Mouse (Mus musculus) fat pad, adult 2 months (tissue): Measurements from ENCODE around the gene Tuba3b.

Experiments used
- DNase-seq: peaks from one replicate; pipeline ENCODE4 v3.0.0-alpha.2; 2011; ENCODE audit warnings: low read depth, low spot score; ENCODE audit errors: extremely low read depth

Tuba3b gene

GRCm38 (mm10) chr6:145615666-145616210, at the start of gene Tuba3b:
Tuba3b (plus strand) TSS chr6:145615757.
- no peak for DNase-seq

DNA sequence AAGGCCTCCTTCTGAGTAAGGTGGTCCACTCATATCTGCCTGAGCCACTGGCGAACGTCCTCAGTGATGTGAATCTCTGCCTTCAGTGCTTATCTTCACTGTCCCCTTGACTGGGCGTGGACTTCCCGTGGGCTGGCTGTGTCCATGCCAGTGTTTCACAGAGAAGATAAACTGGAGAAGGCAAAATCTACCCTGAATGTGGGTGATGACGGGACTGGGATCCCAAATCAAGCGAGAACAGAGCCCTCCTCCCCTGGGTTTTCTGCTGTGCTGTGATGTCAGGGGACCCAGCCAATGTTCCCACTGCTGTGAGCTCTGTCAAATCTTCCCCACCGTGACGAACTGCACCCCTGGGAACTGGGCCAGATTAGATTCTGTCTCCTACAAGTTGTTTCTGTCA, 48.3 kb upstream of the Tuba3b start:
- no peak for DNase-seq

DNA sequence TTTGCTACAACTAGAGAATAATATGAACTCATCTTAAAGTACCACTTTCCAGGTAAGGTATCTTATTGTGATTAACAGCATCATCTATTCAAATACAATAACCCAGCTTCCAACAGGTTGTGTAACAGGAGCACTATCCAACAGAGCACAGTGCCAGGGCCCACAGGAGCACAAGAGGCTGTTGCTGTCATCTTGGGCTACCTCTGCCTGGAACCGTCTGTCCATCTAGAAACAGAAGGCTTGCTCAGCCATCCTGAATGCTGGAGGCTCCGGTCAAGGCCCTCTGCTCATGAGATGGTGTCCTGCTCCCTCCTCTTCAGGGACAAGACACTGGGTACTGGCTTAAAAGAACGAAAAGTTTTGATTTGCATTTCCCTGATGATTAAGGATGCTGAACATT, 47.7 kb upstream of the Tuba3b start:
- no peak for DNase-seq

- DNase-seq = no peak
Observed at GRCm38 (mm10) chr6:145568701-145569100, 46.9 kb upstream of the Tuba3b start.

GRCm38 (mm10) chr6:145573250-145574013, 42.1 kb upstream of the Tuba3b start:
- DNase-seq = no peak

DNA sequence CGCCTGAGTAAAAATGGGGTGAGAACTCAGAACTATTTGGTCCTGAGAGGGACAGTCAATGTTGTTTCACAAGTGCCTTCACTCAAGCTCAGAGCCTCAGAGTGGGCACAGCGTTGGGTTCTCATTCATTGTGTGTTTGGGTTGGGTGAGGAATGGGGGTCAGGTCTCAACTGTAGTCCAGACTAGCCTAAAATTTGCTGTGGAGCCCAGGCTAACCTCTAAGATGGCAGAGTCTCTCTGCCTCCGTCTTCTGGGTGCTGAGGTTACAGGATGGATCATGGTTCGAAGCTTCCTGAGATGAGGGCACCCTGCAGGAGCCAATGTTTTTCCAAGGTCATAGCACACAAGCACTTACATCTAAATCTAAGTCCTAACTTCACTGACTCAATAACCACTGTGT, 38.8 kb upstream of the Tuba3b start:
- no peak for DNase-seq

DNA sequence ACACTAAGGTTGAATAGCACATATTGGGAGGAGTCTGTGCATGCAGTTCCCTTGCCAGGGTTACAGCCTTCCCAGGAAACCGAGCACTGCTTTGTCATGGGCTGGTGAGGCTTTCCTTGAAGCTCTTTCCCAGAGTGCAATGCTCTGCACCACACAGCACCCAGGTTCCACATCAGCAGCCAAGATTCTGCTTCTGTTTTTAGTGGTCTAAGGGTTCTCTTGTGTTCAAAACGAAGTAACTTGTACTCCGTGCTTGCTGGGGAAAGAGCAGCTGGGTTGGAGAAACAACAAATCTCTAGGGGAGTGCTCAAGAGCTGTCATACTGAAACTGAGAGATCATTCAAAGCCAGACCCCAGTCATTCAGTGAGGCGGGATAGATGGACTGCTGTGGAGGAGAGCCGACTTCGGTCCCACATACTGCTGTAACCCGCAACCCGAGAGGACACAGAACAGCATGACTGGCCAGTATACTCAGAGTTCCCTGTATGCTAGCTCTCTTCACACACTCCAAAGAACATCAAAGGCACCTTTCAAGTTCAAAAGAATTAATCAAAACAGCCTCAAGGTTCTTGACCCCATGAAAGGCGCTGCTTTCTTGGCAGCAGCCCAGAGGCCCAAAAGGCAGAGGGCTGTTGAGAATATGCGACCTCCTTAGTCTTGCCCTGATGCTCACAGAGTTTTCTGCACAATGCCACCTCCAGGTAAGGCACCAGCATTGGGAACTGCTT, 36.9 kb upstream of the Tuba3b start:
- DNase-seq = no peak

GRCm38 (mm10) chr6:145579761-145580160, 35.8 kb upstream of the Tuba3b start:
- DNase-seq = no peak

GRCm38 (mm10) chr6:145581366-145582170, 34.0 kb upstream of the Tuba3b start:
- DNase-seq = no peak

GRCm38 (mm10) chr6:145585052-145585973, 30.2 kb upstream of the Tuba3b start:
- no peak for DNase-seq

DNA sequence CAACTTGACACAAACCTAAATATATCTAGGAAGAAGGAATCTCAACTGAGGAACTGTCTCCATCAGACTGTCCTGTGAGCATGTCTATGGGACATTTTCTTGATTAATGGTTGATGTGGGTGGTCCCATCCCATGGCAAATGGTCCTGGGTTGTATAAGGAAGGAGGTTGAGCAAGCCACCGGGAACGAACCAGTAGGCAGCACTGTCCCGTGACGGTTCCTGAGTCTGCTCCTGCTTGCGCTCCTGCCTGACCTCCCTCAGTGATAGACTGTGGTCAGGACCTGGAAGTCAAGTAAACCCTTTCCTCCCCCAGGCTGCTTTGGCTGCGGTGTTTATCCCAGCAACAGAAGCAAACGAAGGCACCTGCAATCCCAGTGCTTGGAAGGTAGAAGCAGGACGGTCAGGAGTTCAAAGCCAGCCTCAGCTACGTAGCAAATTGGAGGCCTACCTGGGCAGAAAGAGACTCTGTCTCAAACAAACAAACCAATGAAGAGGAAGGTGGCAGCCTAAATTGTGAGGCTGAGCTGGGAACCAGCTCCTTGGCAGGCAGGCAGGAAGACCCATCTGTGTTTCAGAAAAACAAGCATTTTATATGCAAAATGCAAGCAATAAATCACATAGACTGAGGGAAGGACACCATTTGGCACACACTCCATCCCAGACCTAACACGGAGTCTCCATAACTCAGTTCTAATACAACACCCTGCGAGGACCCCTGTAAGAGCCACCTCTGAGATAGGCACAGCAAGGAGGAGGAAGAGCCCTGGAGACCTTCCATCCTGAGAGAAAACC, 24.9 kb upstream of the Tuba3b start:
- no peak for DNase-seq

- no peak for DNase-seq
Observed at GRCm38 (mm10) chr6:145591578-145591977, 24.0 kb upstream of the Tuba3b start.

GRCm38 (mm10) chr6:145592036-145592435, 23.5 kb upstream of the Tuba3b start:
- no peak for DNase-seq

DNA sequence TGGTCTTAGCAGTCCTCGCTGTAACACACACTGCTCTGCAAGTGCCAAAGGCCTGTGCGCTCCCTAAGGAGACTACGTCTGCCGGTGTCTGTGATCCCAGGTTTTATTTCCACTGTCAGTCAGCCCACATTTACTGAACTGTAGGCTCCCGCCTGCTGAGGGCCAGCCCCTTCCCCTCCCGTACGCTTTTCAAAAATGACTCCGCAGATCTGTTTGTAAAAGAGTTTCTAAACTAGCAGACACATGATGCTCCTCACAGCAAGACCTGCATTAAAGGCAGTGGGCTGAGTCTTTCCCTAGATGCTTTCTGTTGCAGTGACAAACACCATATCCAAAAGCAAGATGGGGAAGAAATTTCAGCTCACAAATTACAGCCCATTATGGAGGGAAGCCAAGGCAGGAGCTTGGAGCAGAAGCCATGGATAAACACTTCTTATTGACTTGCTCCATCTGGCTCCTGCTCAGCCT, 23.0 kb upstream of the Tuba3b start:
- DNase-seq = no peak

DNA sequence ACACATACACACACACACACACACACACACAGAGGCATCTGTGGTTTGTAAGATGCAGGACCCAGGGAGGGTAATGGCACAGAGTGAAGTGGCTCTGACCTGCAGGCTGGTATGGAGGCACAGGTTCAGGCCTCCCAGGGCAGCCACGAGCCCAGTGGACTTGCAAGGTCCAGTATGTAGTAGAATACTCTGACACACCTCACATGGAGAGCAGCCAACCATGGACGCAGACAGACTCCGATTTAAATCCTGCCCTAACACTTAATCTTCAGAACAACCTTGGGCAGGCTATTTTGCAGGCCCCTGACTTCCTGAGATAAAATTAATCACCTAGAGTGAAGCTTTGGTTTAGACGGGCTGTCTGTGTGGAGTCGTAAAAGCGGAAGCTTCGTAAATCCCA, 21.6 kb upstream of the Tuba3b start:
- no peak for DNase-seq

DNA sequence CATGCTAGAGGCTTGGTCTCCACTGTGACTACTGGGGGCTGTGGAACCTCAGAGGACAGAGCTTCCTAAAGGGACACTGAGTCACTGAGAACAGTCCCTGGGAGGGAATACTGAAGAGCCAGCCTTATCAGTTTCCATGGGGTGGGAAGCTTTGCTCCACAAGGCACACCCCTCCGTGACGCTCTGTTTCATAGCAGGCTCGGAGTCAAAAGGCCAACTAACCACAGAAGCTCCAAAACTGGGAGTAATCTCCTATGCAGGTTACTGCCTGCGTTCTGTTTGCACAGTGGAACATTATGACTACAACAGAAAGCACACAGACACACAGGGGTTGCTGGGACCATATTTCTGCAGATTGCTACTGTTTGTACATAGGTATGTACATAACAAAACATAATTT, 19.7 kb upstream of the Tuba3b start:
- no peak for DNase-seq

DNA sequence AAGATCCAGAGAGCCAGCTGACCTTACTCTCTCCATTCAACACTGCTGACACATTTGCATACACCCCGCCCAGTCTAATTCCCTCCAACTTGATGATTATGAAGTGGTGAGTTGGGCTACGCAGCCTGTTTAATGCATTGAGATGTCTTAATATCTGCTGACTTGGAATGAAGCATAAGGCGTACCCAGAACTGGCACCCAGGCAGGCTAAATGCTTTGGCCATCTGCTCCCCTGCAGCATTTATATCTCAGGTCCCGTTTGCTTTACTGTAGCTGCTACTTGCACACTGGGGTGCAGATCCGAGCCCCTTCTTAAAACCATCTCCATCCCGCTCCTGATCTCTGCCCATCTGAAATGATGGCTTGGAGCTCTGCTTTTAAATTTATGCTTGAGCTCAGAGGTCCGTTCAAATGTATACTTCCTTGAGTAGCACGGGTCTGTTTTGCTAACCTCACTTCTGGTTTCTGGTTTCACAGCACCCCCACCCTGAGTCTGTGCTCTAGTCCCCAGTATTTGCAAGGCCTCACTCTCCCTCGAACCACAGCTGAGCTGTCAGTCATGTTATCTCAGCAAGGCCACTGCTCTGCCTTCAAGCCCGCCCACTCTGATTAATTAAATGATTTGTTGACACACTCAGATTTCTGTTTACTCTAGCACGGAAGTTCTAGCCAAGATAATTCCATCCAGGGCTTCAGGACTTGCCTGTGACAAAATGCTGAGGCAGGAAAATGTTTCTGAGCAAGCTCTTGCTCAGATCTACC, 16.6 kb upstream of the Tuba3b start:
- no peak for DNase-seq

DNA sequence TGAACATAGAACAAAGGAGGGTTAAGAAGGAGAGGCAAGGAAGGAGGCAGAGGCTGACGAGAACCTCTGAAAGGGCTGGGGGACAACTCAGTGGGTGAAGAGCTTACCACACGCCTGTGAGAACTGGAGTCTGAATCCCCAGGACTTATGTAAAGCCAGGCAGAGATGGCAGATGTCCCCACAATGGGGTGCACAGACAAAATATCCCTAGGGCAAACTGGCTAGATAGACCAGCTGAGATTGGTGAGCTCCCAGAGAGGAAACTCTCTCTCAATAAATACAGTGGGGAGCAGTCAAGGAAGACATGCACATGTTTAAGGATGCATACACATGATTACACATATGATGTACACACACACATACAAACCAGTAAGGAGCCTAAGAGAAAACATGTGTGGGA, 11.4 kb upstream of the Tuba3b start:
- no peak for DNase-seq

DNA sequence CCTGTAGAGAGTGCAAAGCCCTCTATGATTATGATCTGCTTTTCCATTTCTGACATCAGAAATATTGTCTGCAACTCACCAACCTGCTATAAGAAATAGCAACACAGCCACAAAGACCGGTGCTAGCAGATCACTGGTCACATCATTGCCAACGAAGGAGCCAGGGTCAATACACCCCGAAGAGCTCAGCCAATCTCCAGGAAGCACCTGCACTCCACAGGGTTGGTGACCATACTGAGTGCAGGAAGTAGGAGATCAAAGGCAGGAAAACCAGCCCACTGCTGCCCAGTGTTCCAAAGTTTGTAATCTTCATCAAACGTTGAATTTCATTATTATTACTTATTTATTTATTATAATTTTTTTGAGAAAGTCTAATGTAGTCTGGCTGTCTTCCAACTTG, 10.9 kb upstream of the Tuba3b start:
- no peak for DNase-seq
